Mouse (Mus musculus) embryonic facial prominence, embryonic 10.5 days (tissue): ENCODE results near the gene Ganab. TPM values are rescaled to one million over a fixed set of nuclear protein-coding genes. Genes with fewer than 3 reads are reported as not detected.

Experiments used
- microRNA-seq: library from miRNA; unstranded; fragments of <30 nt; microRNA quantifications from one replicate; pipeline ENCODE4, GENCODE M21; 2017
- polyA plus RNA-seq: library from polyadenylated mRNA; unstranded; fragments of >200 nt; fragmentation: Nextera tagmentation; extraction: Ambion mirVana; gene quantifications from 2 replicates; pipeline ENCODE4 v1.2.1, GENCODE M21; 2016

Gene Ganab
- polyA plus RNA-seq, 1 experiment from 2014 or later = 116 TPM

Small RNA genes lying within 50 kb of the gene (microRNA-seq; reads per million reads assigned to microRNA genes)
- gene Mir5136 = not detected

Other genes starting within 250 kb of the Ganab start
- 0.04 and 0.09 TPM in 2 replicates for gene Chrm1, start 234.3 kb upstream of the Ganab start, polyA plus RNA-seq
- gene Slc3a2, start 174.7 kb upstream of the Ganab start, polyA plus RNA-seq = 125 and 127 TPM in 2 replicates
- 117 and 127 TPM in 2 replicates for gene Wdr74, start 162.2 kb upstream of the Ganab start, polyA plus RNA-seq
- 3.4 and 3.5 TPM in 2 replicates for gene 1700092M07Rik, start 157.4 kb upstream of the Ganab start, polyA plus RNA-seq
- 97.0 and 108 TPM in 2 replicates for gene Stx5a, start 156.7 kb upstream of the Ganab start, polyA plus RNA-seq
- gene Nxf1, start 141.0 kb upstream of the Ganab start, polyA plus RNA-seq = 254 and 269 TPM in 2 replicates
- gene Tmem223, start 127.1 kb upstream of the Ganab start, polyA plus RNA-seq = 179 and 185 TPM in 2 replicates
- 43.4 and 46.7 TPM in 2 replicates for gene Tmem179b, start 123.6 kb upstream of the Ganab start, polyA plus RNA-seq
- 44.7 and 46.3 TPM in 2 replicates for gene Taf6l, start 111.7 kb upstream of the Ganab start, polyA plus RNA-seq
- gene Polr2g, start 99.5 kb upstream of the Ganab start, polyA plus RNA-seq = 193 and 205 TPM in 2 replicates
- 6.5 and 6.9 TPM in 2 replicates for gene Zbtb3, start 95.5 kb upstream of the Ganab start, polyA plus RNA-seq
- 83.8 and 85.6 TPM in 2 replicates for gene Ttc9c, start 78.7 kb upstream of the Ganab start, polyA plus RNA-seq
- 4.8 and 5.0 TPM in 2 replicates for gene Hnrnpul2, start 78.1 kb upstream of the Ganab start, polyA plus RNA-seq
- not detected in 2 replicates for gene AC129217.1, start 68.3 kb upstream of the Ganab start, polyA plus RNA-seq
- 41.4 and 44.6 TPM in 2 replicates for gene Bscl2, start 60.6 kb upstream of the Ganab start, polyA plus RNA-seq
- gene Gng3, start 58.9 kb upstream of the Ganab start, polyA plus RNA-seq = 29.3 and 32.0 TPM in 2 replicates
- 0.55 and 0.57 TPM in 2 replicates for gene Lrrn4cl, start 47.3 kb upstream of the Ganab start, polyA plus RNA-seq
- 218 and 220 TPM in 2 replicates for gene Ubxn1, start 26.6 kb upstream of the Ganab start, polyA plus RNA-seq
- 59.0 and 62.0 TPM in 2 replicates for gene Uqcc3, start 17.1 kb upstream of the Ganab start, polyA plus RNA-seq
- 115 and 118 TPM in 2 replicates for gene Lbhd1, start 14.3 kb upstream of the Ganab start, polyA plus RNA-seq
- gene Gm49403, start 14.1 kb upstream of the Ganab start, polyA plus RNA-seq = not detected in 2 replicates
- 159 and 167 TPM in 2 replicates for gene 1810009A15Rik, start 9.2 kb upstream of the Ganab start, polyA plus RNA-seq
- 0.59 and 0.96 TPM in 2 replicates for gene Gm49416, start 9.1 kb upstream of the Ganab start, polyA plus RNA-seq
- 59.0 and 60.9 TPM in 2 replicates for gene Ints5, start 5.1 kb upstream of the Ganab start, polyA plus RNA-seq
- 46.7 and 47.3 TPM in 2 replicates for gene B3gat3, start 22.3 kb downstream of the Ganab start, polyA plus RNA-seq
- gene Rom1, start 31.3 kb downstream of the Ganab start, polyA plus RNA-seq = 3.1 and 3.8 TPM in 2 replicates
- 28.9 and 30.1 TPM in 2 replicates for gene Eml3, start 31.5 kb downstream of the Ganab start, polyA plus RNA-seq
- gene Mta2, start 43.8 kb downstream of the Ganab start, polyA plus RNA-seq = 212 and 216 TPM in 2 replicates
- 45.2 and 47.8 TPM in 2 replicates for gene Tut1, start 55.8 kb downstream of the Ganab start, polyA plus RNA-seq
- gene Eef1g, start 69.0 kb downstream of the Ganab start, polyA plus RNA-seq = 550 and 554 TPM in 2 replicates
- gene Ahnak, start 91.2 kb downstream of the Ganab start, polyA plus RNA-seq = 9.3 and 10.0 TPM in 2 replicates
- not detected in 2 replicates for gene Scgb1a1, start 189.9 kb downstream of the Ganab start, polyA plus RNA-seq
- gene Asrgl1, start 237.6 kb downstream of the Ganab start, polyA plus RNA-seq = 15.6 and 18.4 TPM in 2 replicates